Comparison of ENCODE assay signal across 15 mouse cellular contexts in the genomic region with DNA sequence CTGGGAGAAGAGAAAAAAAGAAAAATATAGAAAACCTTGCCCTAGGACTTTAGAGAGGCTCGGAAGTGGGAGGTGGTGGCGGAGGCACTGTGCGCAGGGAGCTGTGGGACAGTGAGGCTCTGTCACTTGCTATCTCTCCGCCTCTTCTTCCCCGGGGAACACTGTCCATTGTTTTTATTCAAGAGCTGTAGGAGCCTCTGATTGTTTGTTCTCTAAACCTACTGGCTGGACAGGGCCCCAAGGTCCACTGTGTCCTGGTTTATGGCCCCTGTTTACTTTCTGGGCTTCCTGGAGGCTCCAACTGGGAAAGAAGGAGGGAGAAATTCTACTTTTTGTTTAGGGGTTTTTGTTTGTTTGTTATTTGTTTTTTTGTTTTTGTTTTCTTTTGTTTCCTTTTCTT. TPM values are rescaled to one million over a fixed set of nuclear protein-coding genes. Genes with fewer than 3 reads are reported as not detected.
DNase-seq lines count a peak whose midpoint lies in the region; ATAC-seq lines count a peak whose summit lies in the region.
"Had no signal": no experiment of that assay in that cellular context is flagged by ENCODE, and none has a peak within 500 bp of the region (broad histone marks: within the 10 kb centered on the region; RNA-seq: fewer than 3 reads in every experiment).

No protein-coding gene starts in this region.

- no peaks in the 10 kb centered on the region for H3K9me3 ChIP-seq in hindbrain, embryonic 11.5 days (ENCODE audit: control insufficient read depth, low read length)
- no peaks in the 10 kb centered on the region for H3K9me3 ChIP-seq in hindbrain, embryonic 12.5 days (replicated peaks)
- H3K9me3 ChIP-seq in embryonic facial prominence, embryonic 14.5 days (ENCODE audit: control insufficient read depth, low read length), result no peaks in the 10 kb centered on the region
- no peaks in the 10 kb centered on the region for H3K9me3 ChIP-seq in kidney, embryonic 16.5 days (ENCODE audit: low read length)
- H3K9me3 ChIP-seq: forebrain, embryonic 12.5 days; midbrain, embryonic 13.5 days had no signal

- no peak overlapping the region for H3K9ac ChIP-seq in hindbrain, embryonic 11.5 days (ENCODE audit: low read depth, low read length)
- no peak overlapping the region for H3K9ac ChIP-seq in hindbrain, embryonic 12.5 days
- no peak overlapping the region for H3K9ac ChIP-seq in embryonic facial prominence, embryonic 14.5 days (ENCODE audit: low read depth, low read length)
- no peak overlapping the region for H3K9ac ChIP-seq in kidney, embryonic 16.5 days (replicated peaks; ENCODE audit: low read length)
- H3K9ac ChIP-seq: forebrain, embryonic 12.5 days; liver, embryonic 14.5 days; midbrain, embryonic 13.5 days had no signal

- peaks cover 5% of the 10 kb centered on the region; the same call in 1 of the 2 replicates for H3K27me3 ChIP-seq in hindbrain, embryonic 11.5 days (ENCODE audit: control insufficient read depth, insufficient read depth, low read length)
- peaks cover 20% of the 10 kb centered on the region for H3K27me3 ChIP-seq in hindbrain, embryonic 12.5 days
- H3K27me3 ChIP-seq in embryonic facial prominence, embryonic 14.5 days (replicated peaks; ENCODE audit: control insufficient read depth, insufficient read depth, low read length), result peaks cover 14% of the 10 kb centered on the region
- H3K27me3 ChIP-seq in kidney, embryonic 16.5 days (ENCODE audit: insufficient read depth, low read length), result no peaks in the 10 kb centered on the region; the same call in 1 of the 2 replicates

- H3K4me3 ChIP-seq in hindbrain, embryonic 11.5 days (ENCODE audit: low read depth, low read length), result no peak overlapping the region
- no peak overlapping the region for H3K4me3 ChIP-seq in hindbrain, embryonic 12.5 days
- H3K4me3 ChIP-seq in embryonic facial prominence, embryonic 14.5 days (ENCODE audit: low read depth, low read length), result no peak overlapping the region
- H3K4me3 ChIP-seq in kidney, embryonic 16.5 days (ENCODE audit: low read length), result no peak overlapping the region
- H3K4me3 ChIP-seq: forebrain, embryonic 12.5 days; midbrain, embryonic 13.5 days; myocyte had no signal

- DNase-seq in hindbrain, embryonic 11.5 days (ENCODE audit: low spot score), result peak; percentile 25
- DNase-seq in lung, postnatal 36 days, result peak; percentile 41
- no peak for DNase-seq in lung, postnatal 10 days
- DNase-seq in embryonic facial prominence, embryonic 14.5 days (ENCODE audit: low spot score), result peak; percentile 57
- peak; percentile 77 for DNase-seq in retina, postnatal 1 day
- DNase-seq in kidney, adult 8-10 months, result no peak
- DNase-seq: kidney, adult 18-20 months; lung, postnatal 4 days; thymus, adult 2 months had no signal

- no peaks in the 10 kb centered on the region for H3K4me1 ChIP-seq in hindbrain, embryonic 11.5 days (replicated peaks; ENCODE audit: control insufficient read depth, insufficient read depth, low read length)
- peaks cover 5% of the 10 kb centered on the region for H3K4me1 ChIP-seq in hindbrain, embryonic 12.5 days
- peaks cover under 1% of the 10 kb centered on the region; the same call in 1 of the 2 replicates for H3K4me1 ChIP-seq in embryonic facial prominence, embryonic 14.5 days (ENCODE audit: control insufficient read depth, insufficient read depth, low read length)
- H3K4me1 ChIP-seq in kidney, embryonic 16.5 days (ENCODE audit: insufficient read depth, low read length), result peaks cover 3% of the 10 kb centered on the region; the same call in 1 of the 2 replicates

- H3K27ac ChIP-seq in hindbrain, embryonic 11.5 days (ENCODE audit: low read depth, low read length), result no peak overlapping the region
- no peak overlapping the region for H3K27ac ChIP-seq in hindbrain, embryonic 12.5 days
- 0 out of 2 replicates have a peak overlapping the region, but pooled peaks have one; percentile 19 for H3K27ac ChIP-seq in embryonic facial prominence, embryonic 14.5 days (replicated peaks; ENCODE audit: low read depth, low read length)
- H3K27ac ChIP-seq in kidney, embryonic 16.5 days (ENCODE audit: low read length), result no peak overlapping the region
- H3K27ac ChIP-seq: forebrain, embryonic 12.5 days; liver, embryonic 14.5 days; midbrain, embryonic 13.5 days had no signal

- WGBS in hindbrain, embryonic 11.5 days, result 12% methylated on average over 5 of the region's 5 CpGs
- WGBS in hindbrain, embryonic 12.5 days, result 16% methylated on average over 5 of the region's 5 CpGs
- 24% methylated on average over 5 of the region's 5 CpGs for WGBS in embryonic facial prominence, embryonic 14.5 days
- WGBS in kidney, embryonic 16.5 days, result 36% methylated on average over 5 of the region's 5 CpGs

- H3K4me2 ChIP-seq in hindbrain, embryonic 11.5 days (replicated peaks; ENCODE audit: low read depth, low read length), result no peak overlapping the region
- no peak overlapping the region for H3K4me2 ChIP-seq in hindbrain, embryonic 12.5 days (replicated peaks)
- H3K4me2 ChIP-seq in embryonic facial prominence, embryonic 14.5 days (ENCODE audit: low read depth, low read length), result no peak overlapping the region
- no peak overlapping the region for H3K4me2 ChIP-seq in kidney, embryonic 16.5 days (replicated peaks; ENCODE audit: low read depth, low read length)
- H3K4me2 ChIP-seq: forebrain, embryonic 12.5 days; midbrain, embryonic 13.5 days had no signal

- ATAC-seq in hindbrain, embryonic 11.5 days (ENCODE audit: low FRiP score), result no peak
- ATAC-seq in hindbrain, embryonic 12.5 days (ENCODE audit: low FRiP score), result no peak
- ATAC-seq in embryonic facial prominence, embryonic 14.5 days (ENCODE audit: low read depth), result no peak
- no peak for ATAC-seq in kidney, embryonic 16.5 days (ENCODE audit: low FRiP score, low TSS enrichment)
- ATAC-seq: midbrain, embryonic 13.5 days had no signal

- H3K36me3 ChIP-seq in hindbrain, embryonic 11.5 days (ENCODE audit: control insufficient read depth, insufficient read depth, low read length), result no peaks in the 10 kb centered on the region
- no peaks in the 10 kb centered on the region for H3K36me3 ChIP-seq in hindbrain, embryonic 12.5 days
- H3K36me3 ChIP-seq in embryonic facial prominence, embryonic 14.5 days (ENCODE audit: control insufficient read depth, insufficient read depth, low read length), result no peaks in the 10 kb centered on the region
- H3K36me3 ChIP-seq in kidney, embryonic 16.5 days (ENCODE audit: insufficient read depth, low read length), result no peaks in the 10 kb centered on the region
- H3K36me3 ChIP-seq: forebrain, embryonic 12.5 days; midbrain, embryonic 13.5 days had no signal

RNA-seq across cellular contexts. Expression of a gene that starts 6.2 kb away (rescaled TPM):
- 3.1 and 3.7 TPM in 2 replicates for polyA plus RNA-seq in hindbrain, embryonic 11.5 days (2014; fragmentation: Nextera tagmentation; extraction: Ambion mirVana)
- polyA plus RNA-seq in hindbrain, embryonic 12.5 days (2016; fragmentation: Nextera tagmentation; extraction: Ambion mirVana), result 3.8 and 4.0 TPM in 2 replicates
- 3.8 and 4.0 TPM in 2 replicates for polyA plus RNA-seq in embryonic facial prominence, embryonic 14.5 days (2014; fragmentation: Nextera tagmentation; extraction: Ambion mirVana)
- 16.3 TPM in 2 replicates for polyA plus RNA-seq in kidney, embryonic 16.5 days (2015; fragmentation: Nextera tagmentation; extraction: Ambion mirVana)

RNA-seq across cellular contexts. Expression of a gene that starts 22.0 kb away (rescaled TPM):
- 18.1 and 19.5 TPM in 2 replicates for polyA plus RNA-seq in hindbrain, embryonic 11.5 days (2014; fragmentation: Nextera tagmentation; extraction: Ambion mirVana)
- 21.3 and 22.5 TPM in 2 replicates for polyA plus RNA-seq in hindbrain, embryonic 12.5 days (2016; fragmentation: Nextera tagmentation; extraction: Ambion mirVana)
- 13.7 and 17.6 TPM in 2 replicates for polyA plus RNA-seq in embryonic facial prominence, embryonic 14.5 days (2014; fragmentation: Nextera tagmentation; extraction: Ambion mirVana)
- polyA plus RNA-seq in kidney, embryonic 16.5 days (2015; fragmentation: Nextera tagmentation; extraction: Ambion mirVana), result 19.6 and 19.9 TPM in 2 replicates

RNA-seq across cellular contexts. Expression of a gene that starts 56.4 kb away (rescaled TPM):
- polyA plus RNA-seq in hindbrain, embryonic 11.5 days (2014; fragmentation: Nextera tagmentation; extraction: Ambion mirVana), result 23.6 and 24.8 TPM in 2 replicates
- 21.1 and 24.4 TPM in 2 replicates for polyA plus RNA-seq in hindbrain, embryonic 12.5 days (2016; fragmentation: Nextera tagmentation; extraction: Ambion mirVana)
- 11.3 and 12.5 TPM in 2 replicates for polyA plus RNA-seq in embryonic facial prominence, embryonic 14.5 days (2014; fragmentation: Nextera tagmentation; extraction: Ambion mirVana)
- 16.9 and 17.8 TPM in 2 replicates for polyA plus RNA-seq in kidney, embryonic 16.5 days (2015; fragmentation: Nextera tagmentation; extraction: Ambion mirVana)

RNA-seq across cellular contexts. Expression of a gene that starts 56.6 kb away (rescaled TPM):
- polyA plus RNA-seq in hindbrain, embryonic 11.5 days (2014; fragmentation: Nextera tagmentation; extraction: Ambion mirVana), result 35.2 and 41.7 TPM in 2 replicates
- 38.9 and 41.0 TPM in 2 replicates for polyA plus RNA-seq in hindbrain, embryonic 12.5 days (2016; fragmentation: Nextera tagmentation; extraction: Ambion mirVana)
- polyA plus RNA-seq in embryonic facial prominence, embryonic 14.5 days (2014; fragmentation: Nextera tagmentation; extraction: Ambion mirVana), result 27.8 and 29.7 TPM in 2 replicates
- polyA plus RNA-seq in kidney, embryonic 16.5 days (2015; fragmentation: Nextera tagmentation; extraction: Ambion mirVana), result 63.7 and 73.2 TPM in 2 replicates

Comparison
In these comparisons a context has a peak if more than half of its experiments do, and no peak if none do; other contexts are left out.
1. DNase-seq: peak in hindbrain, embryonic 11.5 days (single experiment), lung, postnatal 36 days (single experiment), embryonic facial prominence, embryonic 14.5 days (single experiment) and retina, postnatal 1 day (single experiment); none in lung, postnatal 10 days (single experiment) and kidney, adult 8-10 months (0 of 2).